Mouse (Mus musculus): ENCODE data around the gene Rara. TPM values are rescaled to one million over a fixed set of nuclear protein-coding genes. Genes with fewer than 3 reads are reported as not detected.
A peak's percentile ranks its signal among the peaks of the same experiment; 100 is the strongest.
"Not testable (repeated sequence)": the region's sequence is repeated elsewhere in the genome, so short reads cannot be mapped to it uniquely, and the experiment has no call there.

Rara gene
- polyA plus RNA-seq, 1 experiment: 28.2 TPM

- peaks cover 25% of the 10 kb centered on the region for H3K4me1 ChIP-seq (ENCODE audit: control insufficient read depth, insufficient read depth, low read length)
These were observed 5.8 kb upstream of the Rara start for GRCm38 (mm10) chr11:98921813-98922212.

DNA sequence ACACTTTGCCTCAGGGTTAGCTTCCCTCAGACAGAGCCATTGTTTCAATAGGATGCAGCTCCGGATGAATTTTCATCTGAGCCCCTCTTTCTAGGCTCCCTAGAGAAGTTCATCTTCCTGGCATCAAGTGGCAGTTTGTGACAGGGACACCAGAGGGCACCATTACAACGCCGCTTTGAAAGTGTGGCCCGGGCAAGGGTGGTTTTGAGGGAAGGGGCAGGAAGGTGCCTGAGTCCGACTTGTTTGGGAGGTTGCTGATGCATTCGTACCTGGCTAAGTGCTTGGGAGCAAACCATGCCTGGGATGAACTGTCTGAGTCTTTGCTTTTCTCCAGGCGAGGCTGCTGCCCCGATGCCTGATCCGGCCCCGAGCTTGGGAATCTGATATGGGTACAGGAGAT, 5.3 kb upstream of the Rara start:
- peak; percentile 55; the same call in 1 of the 2 replicates for TF ChIP-seq CTCF (IDR thresholded peaks at IDR 0.05; ENCODE audit: borderline replicate concordance, insufficient read depth, low read length)
- peaks cover 25% of the 10 kb centered on the region for H3K4me1 ChIP-seq (ENCODE audit: control insufficient read depth, insufficient read depth, low read length)
- H3K27ac ChIP-seq (ENCODE audit: insufficient read depth, low read length): peak overlapping the region; percentile 41
- not testable (repeated sequence) for H3K4me3 ChIP-seq (ENCODE audit: insufficient read depth, low read length)

More at GRCm38 (mm10) chr11:98921813-98922212, 5.8 kb upstream of the Rara start:
- peak; percentile 62; the same call in 1 of the 2 replicates for TF ChIP-seq CTCF (IDR thresholded peaks at IDR 0.05; ENCODE audit: borderline replicate concordance, insufficient read depth, low read length)
- not testable (repeated sequence) for H3K27ac ChIP-seq (ENCODE audit: insufficient read depth, low read length); H3K4me3 ChIP-seq (ENCODE audit: insufficient read depth, low read length)

- Histone ChIP-seq H3K27ac (ENCODE audit: insufficient read depth, low read length) (peak overlapping the region; percentile 66), H3K4me1 (ENCODE audit: control insufficient read depth, insufficient read depth, low read length) (peaks cover 19% of the 10 kb centered on the region)
- not testable (repeated sequence) for H3K4me3 ChIP-seq (ENCODE audit: insufficient read depth, low read length)
These were observed 4.5 kb upstream of the Rara start for GRCm38 (mm10) chr11:98922851-98923711.

GRCm38 (mm10) chr11:98924633-98925175, 2.9 kb upstream of the Rara start:
- no peak for TF ChIP-seq CTCF (IDR thresholded peaks at IDR 0.05; ENCODE audit: borderline replicate concordance, insufficient read depth, low read length)
- TF ChIP-seq POLR2A (IDR thresholded peaks at IDR 0.05; ENCODE audit: low read depth, low read length): no peak
- H3K4me1 ChIP-seq (ENCODE audit: control insufficient read depth, insufficient read depth, low read length): peaks cover 21% of the 10 kb centered on the region
- no peak overlapping the region for H3K4me3 ChIP-seq (ENCODE audit: insufficient read depth, low read length)
- H3K27ac ChIP-seq (ENCODE audit: insufficient read depth, low read length): peak overlapping the region; percentile 38; the same call in 1 of the 2 replicates

GRCm38 (mm10) chr11:98925265-98925721, 2.3 kb upstream of the Rara start:
- Histone ChIP-seq H3K4me3 (ENCODE audit: insufficient read depth, low read length) (no peak overlapping the region), H3K27ac (ENCODE audit: insufficient read depth, low read length) (peak overlapping the region; percentile 54; the same call in 1 of the 2 replicates), H3K4me1 (ENCODE audit: control insufficient read depth, insufficient read depth, low read length) (peaks cover 26% of the 10 kb centered on the region)
- TF ChIP-seq CTCF (IDR thresholded peaks at IDR 0.05; ENCODE audit: borderline replicate concordance, insufficient read depth, low read length) (no peak), POLR2A (IDR thresholded peaks at IDR 0.05; ENCODE audit: low read depth, low read length) (no peak)

- TF ChIP-seq POLR2A (IDR thresholded peaks at IDR 0.05; ENCODE audit: low read depth, low read length) (no peak), CTCF (IDR thresholded peaks at IDR 0.05; ENCODE audit: borderline replicate concordance, insufficient read depth, low read length) (no peak)
- H3K27ac ChIP-seq (ENCODE audit: insufficient read depth, low read length): peak overlapping the region; percentile 54; the same call in 1 of the 2 replicates
- H3K4me1 ChIP-seq (ENCODE audit: control insufficient read depth, insufficient read depth, low read length): peaks cover 32% of the 10 kb centered on the region
- H3K4me3 ChIP-seq (ENCODE audit: insufficient read depth, low read length): no peak overlapping the region
These were observed 1.7 kb upstream of the Rara start for GRCm38 (mm10) chr11:98925868-98926311.

DNA sequence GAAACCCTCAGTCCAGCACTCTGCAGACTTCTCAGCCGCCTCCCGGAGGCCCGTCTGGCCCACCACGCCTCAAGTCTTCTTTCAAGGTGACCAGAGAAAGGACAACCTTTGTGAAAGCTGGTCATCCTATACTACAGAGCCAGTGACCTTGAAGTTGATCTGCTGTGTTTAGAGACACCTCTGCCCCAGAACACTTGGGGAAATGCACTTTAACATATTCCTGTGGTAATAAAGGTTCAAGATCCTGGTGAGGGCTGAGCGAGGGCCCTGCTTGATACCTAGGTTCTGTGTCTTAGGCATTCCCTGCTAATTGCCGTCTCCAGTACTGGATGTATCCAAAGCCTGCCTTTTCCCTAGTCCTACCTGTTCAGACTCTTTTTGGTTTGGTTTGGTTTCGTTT, 1.1 kb upstream of the Rara start:
- Histone ChIP-seq H3K27ac (ENCODE audit: insufficient read depth, low read length) (no peak overlapping the region), H3K4me3 (ENCODE audit: insufficient read depth, low read length) (no peak overlapping the region), H3K4me1 (ENCODE audit: control insufficient read depth, insufficient read depth, low read length) (peaks cover 38% of the 10 kb centered on the region)
- TF ChIP-seq CTCF (IDR thresholded peaks at IDR 0.05; ENCODE audit: borderline replicate concordance, insufficient read depth, low read length) (no peak), POLR2A (IDR thresholded peaks at IDR 0.05; ENCODE audit: low read depth, low read length) (no peak)

- no peak overlapping the region for H3K4me3 ChIP-seq (ENCODE audit: insufficient read depth, low read length)
- H3K27ac ChIP-seq (ENCODE audit: insufficient read depth, low read length): no peak overlapping the region
- TF ChIP-seq POLR2A (IDR thresholded peaks at IDR 0.05; ENCODE audit: low read depth, low read length): no peak
- no peak for TF ChIP-seq CTCF (IDR thresholded peaks at IDR 0.05; ENCODE audit: borderline replicate concordance, insufficient read depth, low read length)
- peaks cover 37% of the 10 kb centered on the region for H3K4me1 ChIP-seq (ENCODE audit: control insufficient read depth, insufficient read depth, low read length)
These were observed 722 bp downstream of the Rara start for GRCm38 (mm10) chr11:98928186-98928893.

GRCm38 (mm10) chr11:98929503-98929902, 1.9 kb downstream of the Rara start:
- Histone ChIP-seq H3K27ac (ENCODE audit: insufficient read depth, low read length) (no peak overlapping the region), H3K4me3 (ENCODE audit: insufficient read depth, low read length) (no peak overlapping the region), H3K4me1 (ENCODE audit: control insufficient read depth, insufficient read depth, low read length) (peaks cover 34% of the 10 kb centered on the region)
- TF ChIP-seq CTCF (IDR thresholded peaks at IDR 0.05; ENCODE audit: borderline replicate concordance, insufficient read depth, low read length): no peak
- TF ChIP-seq POLR2A (IDR thresholded peaks at IDR 0.05; ENCODE audit: low read depth, low read length): no peak
